Mouse (Mus musculus) intestine, embryonic 14.5 days (tissue): ENCODE measurements at regions not wholly inside any gene's neighbourhood (a gene's known extent, or its start where the extent isn't known, plus 50 kb on each side); places are given as distances from the start of the nearest gene placed in this dataset.
A peak's percentile ranks its signal among the peaks of the same experiment; 100 is the strongest.

Experiments used
- ATAC-seq: fragments of 200-750 bp; cut with Nextera tagmentation; replicated peaks from 2 replicates; pipeline ENCODE4 v1.8.0; 2017; ENCODE audit warnings: low read depth, moderate number of reproducible peaks, moderate TSS enrichment, moderate library complexity; ENCODE audit not compliant: low FRiP score, low TSS enrichment
- DNase-seq: peaks from one replicate; pipeline ENCODE4 v3.0.0-alpha.2; 2018; ENCODE audit warnings: low spot score
- H3K27ac ChIP-seq: fragments of 300-500 bp; sonication (generic); 2 replicates; pipeline ENCODE4 v1.5.1; 2014; ENCODE audit warnings: low read depth, mild to moderate bottlenecking, control low read depth
- H3K27me3 ChIP-seq: fragments of 300-500 bp; sonication (generic); replicated peaks from 2 replicates; pipeline ENCODE4 v1.6.1; 2014; ENCODE audit warnings: low read length, control low read depth; ENCODE audit not compliant: control insufficient read depth, insufficient read depth
- H3K36me3 ChIP-seq: fragments of 300-500 bp; sonication (generic); 2 replicates; pipeline ENCODE4 v1.6.1; 2014; ENCODE audit warnings: low read length, control low read depth; ENCODE audit not compliant: control insufficient read depth, insufficient read depth
- H3K4me1 ChIP-seq: fragments of 300-500 bp; sonication (generic); replicated peaks from 2 replicates; pipeline ENCODE4 v1.6.1; 2014; ENCODE audit warnings: low read length, control low read depth, mixed read lengths; ENCODE audit not compliant: control insufficient read depth, insufficient read depth
- H3K4me2 ChIP-seq: fragments of 300-500 bp; sonication (generic); 2 replicates; pipeline ENCODE4 v1.6.1; 2014; ENCODE audit warnings: low read length
- H3K4me3 ChIP-seq: fragments of 300-500 bp; sonication (generic); 2 replicates; pipeline ENCODE4 v1.5.1; 2014; ENCODE audit warnings: low read depth, low read length, control low read depth, mixed read lengths
- H3K9ac ChIP-seq: fragments of 300-500 bp; sonication (generic); 2 replicates; pipeline ENCODE4 v1.6.1; 2014; ENCODE audit warnings: mild to moderate bottlenecking, low read length
- H3K9me3 ChIP-seq: fragments of 300-500 bp; sonication (generic); 2 replicates; pipeline ENCODE4 v1.6.1; 2016; ENCODE audit warnings: low read length, control low read depth; ENCODE audit not compliant: control insufficient read depth
- WGBS: fragments of 180-500 bp; shearing (Covaris S2); extraction: QIAGEN DNeasy Blood & Tissue Kit; methylation state at CpG from one replicate; pipeline ENCODE4 v1.1.7; 2014; 5-methylcytosine and 5-hydroxymethylcytosine counted together

DNA sequence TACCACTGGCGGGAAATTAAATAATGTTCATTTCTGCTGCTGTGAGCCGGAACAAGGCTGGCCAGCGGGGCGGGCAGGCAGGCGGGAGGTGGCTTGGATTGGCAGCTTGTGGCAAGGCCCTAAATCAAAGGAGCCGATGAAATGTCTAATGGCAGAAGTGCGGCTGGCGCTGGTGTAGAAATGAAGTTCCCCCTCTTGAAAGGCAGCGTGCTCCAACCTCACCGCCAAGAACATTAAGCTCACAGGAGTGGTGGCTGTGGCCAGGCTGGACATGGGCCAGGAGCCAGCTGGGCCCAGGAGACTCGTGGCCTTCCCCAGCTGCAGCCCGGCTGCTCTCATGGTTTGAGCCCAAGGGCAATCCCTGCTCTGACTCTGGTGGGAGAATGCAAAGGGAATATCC, 71.8 kb upstream of the Gm26897 start:
- H3K27ac ChIP-seq = no peak overlapping the region
- ATAC-seq (no peak), DNase-seq (no peak)
- no peaks in the 10 kb centered on the region for H3K4me1 ChIP-seq
- no peak overlapping the region for H3K4me3 ChIP-seq
- WGBS = 76% methylated on average over 12 of the region's 12 CpGs
- H3K27me3 ChIP-seq = no peaks in the 10 kb centered on the region
- H3K4me2 ChIP-seq = no peak overlapping the region
- H3K9me3 ChIP-seq = no peaks in the 10 kb centered on the region
- no peaks in the 10 kb centered on the region for H3K36me3 ChIP-seq
- no peak overlapping the region for H3K9ac ChIP-seq

DNA sequence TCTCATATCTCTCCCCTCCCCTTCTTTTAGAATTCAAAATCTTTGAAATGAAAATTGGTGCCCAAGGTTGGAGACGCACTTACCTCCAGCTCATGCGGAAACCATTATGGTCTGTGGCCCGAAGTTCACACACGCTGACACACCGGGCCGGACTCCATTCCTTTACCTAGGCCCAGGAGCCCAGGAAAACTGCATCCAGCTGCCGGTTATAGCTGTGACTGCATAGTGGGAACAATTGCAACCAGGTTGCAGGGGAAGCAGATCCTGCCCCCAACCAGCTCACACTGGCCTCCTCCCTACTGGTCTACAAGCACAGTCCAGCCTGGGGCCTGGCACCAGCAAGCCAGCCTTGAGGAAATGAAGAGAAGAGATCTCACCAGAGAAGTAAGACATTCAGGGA, 69.9 kb upstream of the Gm26897 start:
- Histone ChIP-seq H3K4me1 (no peaks in the 10 kb centered on the region), H3K36me3 (no peaks in the 10 kb centered on the region), H3K9me3 (peaks cover 5% of the 10 kb centered on the region; the same call in 1 of the 2 replicates), H3K9ac (no peak overlapping the region), H3K27me3 (no peaks in the 10 kb centered on the region), H3K4me2 (no peak overlapping the region), H3K27ac (no peak overlapping the region), H3K4me3 (no peak overlapping the region)
- DNase-seq (no peak), ATAC-seq (no peak)
- 87% methylated on average over 7 of the region's 7 CpGs for WGBS

DNA sequence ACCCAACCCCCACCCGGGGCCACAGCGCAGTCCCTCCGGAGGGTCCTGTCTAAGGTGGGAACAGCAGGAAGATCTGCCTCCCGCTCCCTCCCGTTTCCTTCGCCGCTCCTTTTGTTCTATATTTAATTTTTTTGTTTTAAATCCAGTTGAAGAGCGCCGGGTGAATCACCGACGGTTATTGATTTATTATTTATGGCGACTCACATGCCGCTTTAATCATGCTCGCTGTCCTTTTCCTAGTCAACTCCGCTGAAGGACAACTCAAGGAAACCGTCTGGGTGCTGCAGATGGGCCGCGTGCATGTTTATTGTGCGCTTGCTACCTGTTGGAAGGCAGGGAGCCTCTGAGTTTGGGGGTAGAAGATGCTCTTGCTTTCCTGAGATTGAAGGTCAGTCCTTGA, 68.3 kb upstream of the Gm26897 start:
- no peaks in the 10 kb centered on the region for H3K27me3 ChIP-seq
- no peak overlapping the region for H3K4me2 ChIP-seq
- H3K36me3 ChIP-seq = no peaks in the 10 kb centered on the region
- no peak overlapping the region for H3K4me3 ChIP-seq
- no peak overlapping the region for H3K27ac ChIP-seq
- 59% methylated on average over 19 of the region's 19 CpGs for WGBS
- ATAC-seq (no peak), DNase-seq (no peak)
- H3K9ac ChIP-seq = no peak overlapping the region
- peaks cover 7% of the 10 kb centered on the region; the same call in 1 of the 2 replicates for H3K9me3 ChIP-seq
- no peaks in the 10 kb centered on the region for H3K4me1 ChIP-seq

DNA sequence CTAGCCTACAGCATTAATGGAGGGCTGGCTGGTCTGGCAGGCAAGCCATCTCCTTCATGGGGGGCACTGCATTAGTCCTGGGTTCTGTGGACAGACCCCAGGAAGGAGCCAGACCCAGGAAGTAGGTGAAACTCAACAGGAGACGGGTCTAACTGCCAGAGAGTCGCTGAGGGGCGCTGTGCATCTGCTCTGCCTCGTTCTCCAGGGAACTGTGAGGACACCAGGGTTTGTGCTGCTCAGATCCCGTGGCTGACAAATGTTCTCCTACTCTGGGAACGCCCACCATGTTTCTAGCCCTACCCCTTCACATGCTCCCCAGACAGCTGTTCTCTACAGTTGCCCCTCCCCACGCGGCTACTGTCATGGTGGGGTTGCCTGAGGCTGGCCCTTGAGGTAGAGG, 67.7 kb upstream of the Gm26897 start:
- Histone ChIP-seq H3K4me2 (no peak overlapping the region), H3K27ac (no peak overlapping the region), H3K27me3 (no peaks in the 10 kb centered on the region), H3K9me3 (peaks cover 7% of the 10 kb centered on the region; the same call in 1 of the 2 replicates), H3K4me1 (0 out of 2 replicates have a peak, but pooled peaks cover under 1% of the 10 kb centered on the region), H3K36me3 (no peaks in the 10 kb centered on the region), H3K4me3 (no peak overlapping the region), H3K9ac (no peak overlapping the region)
- DNase-seq (no peak), ATAC-seq (no peak)
- WGBS = 62% methylated on average over 8 of the region's 8 CpGs

DNA sequence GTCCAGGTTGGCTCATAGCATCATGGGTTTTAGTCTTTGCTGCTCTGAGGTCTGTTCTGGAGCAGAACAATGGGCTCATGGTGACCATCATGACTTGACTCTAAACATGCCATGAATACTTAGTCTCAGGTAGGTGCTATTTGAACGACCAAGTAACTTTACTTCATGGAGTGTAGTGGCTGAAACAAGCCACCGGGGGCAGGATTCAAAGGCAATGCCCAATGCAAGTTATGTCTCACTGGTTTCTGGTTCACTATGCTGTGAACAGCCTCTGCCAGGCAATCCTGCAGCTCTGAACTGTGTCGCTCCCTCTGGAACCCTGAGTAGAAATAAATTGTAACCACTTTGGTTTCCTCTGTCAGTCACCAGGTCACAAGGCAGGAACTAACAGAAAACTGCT, 65.8 kb upstream of the Gm26897 start:
- H3K36me3 ChIP-seq = no peaks in the 10 kb centered on the region
- no peak for ATAC-seq
- no peak overlapping the region for H3K27ac ChIP-seq
- H3K4me2 ChIP-seq = no peak overlapping the region
- DNase-seq = no peak
- H3K9ac ChIP-seq = no peak overlapping the region
- no peaks in the 10 kb centered on the region for H3K27me3 ChIP-seq
- H3K9me3 ChIP-seq = peaks cover 7% of the 10 kb centered on the region; the same call in 1 of the 2 replicates
- WGBS = 75% methylated on average over 3 of the region's 3 CpGs
- H3K4me1 ChIP-seq = peaks cover 12% of the 10 kb centered on the region
- no peak overlapping the region for H3K4me3 ChIP-seq

DNA sequence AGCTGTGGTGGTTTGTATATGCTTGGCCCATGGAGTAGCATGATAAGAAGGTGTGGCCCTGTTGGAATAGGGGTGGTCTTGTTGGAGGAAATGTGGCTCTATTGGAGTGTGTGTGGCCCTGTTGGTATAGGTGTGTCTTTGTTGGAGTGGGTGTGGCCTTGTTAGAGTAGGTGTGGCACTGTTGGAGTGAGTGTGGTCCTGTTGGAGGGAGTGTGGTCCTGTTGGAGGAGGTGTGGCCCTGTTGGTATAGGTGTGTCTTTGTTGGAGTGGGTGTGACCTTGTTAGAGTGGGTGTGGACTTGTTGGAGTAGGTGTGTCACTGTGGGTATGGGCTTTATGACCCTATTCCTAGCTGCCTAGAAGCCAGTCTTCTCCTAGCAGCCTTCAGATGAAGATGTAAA, 64.6 kb upstream of the Gm26897 start:
- DNase-seq (no peak), ATAC-seq (0 out of 2 replicates have a peak, but pooled peaks have one; percentile 41)
- peaks cover 12% of the 10 kb centered on the region for H3K4me1 ChIP-seq
- no peak overlapping the region for H3K9ac ChIP-seq
- H3K4me3 ChIP-seq = no peak overlapping the region
- no peaks in the 10 kb centered on the region for H3K27me3 ChIP-seq
- H3K36me3 ChIP-seq = no peaks in the 10 kb centered on the region
- no peak overlapping the region for H3K4me2 ChIP-seq
- no peak overlapping the region for H3K27ac ChIP-seq
- peaks cover 7% of the 10 kb centered on the region; the same call in 1 of the 2 replicates for H3K9me3 ChIP-seq

DNA sequence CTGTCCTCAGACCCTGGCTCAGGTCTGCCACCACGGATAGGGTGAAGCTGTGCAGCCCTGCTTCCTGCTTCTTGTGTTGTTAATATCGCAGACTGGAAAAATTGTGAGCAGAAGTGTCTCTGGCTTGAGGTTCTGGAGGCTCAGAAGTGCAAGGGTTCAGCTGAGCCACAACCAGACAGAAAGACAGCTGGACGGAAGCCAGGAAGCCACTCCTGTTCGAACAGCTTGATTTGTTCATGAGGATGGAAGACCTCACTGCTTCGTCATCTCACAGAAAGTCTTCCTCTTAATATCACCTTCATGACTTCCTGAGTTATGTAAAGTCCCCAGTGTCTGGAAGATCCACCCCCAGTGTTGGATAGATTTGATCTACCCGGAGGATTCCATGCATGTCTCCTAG, 62.0 kb upstream of the Gm26897 start:
- no peak for DNase-seq
- WGBS = 31% methylated on average over 6 of the region's 6 CpGs
- no peaks in the 10 kb centered on the region for H3K36me3 ChIP-seq
- no peak overlapping the region for H3K9ac ChIP-seq
- H3K27me3 ChIP-seq = no peaks in the 10 kb centered on the region
- peak overlapping the region; percentile 70 for H3K27ac ChIP-seq
- no peak for ATAC-seq
- H3K4me2 ChIP-seq = no peak overlapping the region
- H3K9me3 ChIP-seq = peaks cover 7% of the 10 kb centered on the region; the same call in 1 of the 2 replicates
- H3K4me3 ChIP-seq = no peak overlapping the region
- H3K4me1 ChIP-seq = peaks cover 27% of the 10 kb centered on the region

DNA sequence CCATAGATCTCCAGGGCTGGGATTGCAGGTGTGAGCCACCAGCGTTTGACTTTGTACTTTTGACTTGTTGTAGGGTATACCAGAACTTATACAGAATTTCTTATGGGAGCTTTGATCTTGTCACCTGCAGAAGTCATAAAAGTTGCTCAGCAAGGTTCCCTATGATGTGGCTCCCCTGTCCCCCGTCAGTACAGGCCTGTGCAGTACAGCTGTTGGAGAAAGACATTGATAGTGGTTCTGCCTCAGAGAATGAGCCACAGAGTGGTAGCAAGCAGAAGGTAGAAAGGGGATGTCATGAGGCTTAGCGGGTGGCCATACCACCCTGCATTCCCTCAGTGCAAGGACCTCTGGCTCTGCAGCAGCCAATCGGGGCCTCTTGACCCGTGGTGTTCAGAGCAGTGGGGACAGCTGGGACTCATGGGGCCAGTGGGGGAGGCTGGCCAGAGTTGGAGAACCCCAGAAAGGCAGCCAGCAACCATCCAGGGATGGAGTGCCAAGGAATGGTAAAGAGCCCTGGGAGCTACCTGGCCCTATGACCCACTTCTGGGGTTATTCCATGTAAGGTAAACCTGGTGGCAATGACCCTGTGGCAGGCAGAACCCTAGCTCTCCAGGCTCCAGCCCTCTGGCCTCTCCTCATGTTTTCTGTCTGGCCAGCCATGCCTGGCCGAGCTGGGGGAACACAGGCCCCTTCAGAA, 58.6 kb upstream of the Gm26897 start:
- 51% methylated on average over 6 of the region's 6 CpGs for WGBS
- H3K4me2 ChIP-seq = no peak overlapping the region
- no peaks in the 10 kb centered on the region for H3K27me3 ChIP-seq
- peak overlapping the region; percentile 83 for H3K27ac ChIP-seq
- H3K4me1 ChIP-seq = peaks cover 35% of the 10 kb centered on the region
- H3K4me3 ChIP-seq = no peak overlapping the region
- no peaks in the 10 kb centered on the region for H3K36me3 ChIP-seq
- no peaks in the 10 kb centered on the region for H3K9me3 ChIP-seq
- DNase-seq = no peak
- ATAC-seq = no peak
- H3K9ac ChIP-seq = no peak overlapping the region

DNA sequence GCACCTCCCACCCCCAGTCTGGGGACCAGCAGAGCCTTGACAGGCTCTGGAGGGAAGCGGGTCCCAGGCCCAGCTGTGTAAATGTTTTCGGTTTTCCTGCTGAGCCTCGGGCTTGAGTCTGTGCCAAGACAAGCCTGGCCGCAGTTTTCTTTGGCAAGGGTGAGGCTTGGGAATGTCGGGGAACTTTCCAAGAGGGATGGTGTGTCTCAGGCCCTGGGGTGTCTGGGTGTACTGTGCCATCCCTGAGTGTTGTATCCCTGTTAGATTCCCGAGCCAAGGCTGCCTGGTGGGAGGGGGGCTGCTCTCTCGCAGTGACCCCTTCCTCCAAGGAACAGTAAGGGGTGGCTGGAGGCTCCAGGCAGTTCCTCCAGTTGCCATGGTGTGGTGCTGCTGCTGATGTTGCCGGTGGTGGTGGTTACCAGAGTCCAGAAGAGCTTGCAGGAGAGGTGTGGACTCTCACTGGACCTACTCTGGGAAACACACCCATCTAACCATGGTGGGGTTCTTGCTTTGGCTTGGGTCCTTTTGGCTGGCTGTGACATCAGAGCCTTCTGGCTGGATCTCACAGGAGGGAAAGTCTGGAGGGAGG, 58.0 kb upstream of the Gm26897 start:
- peak overlapping the region; percentile 83 for H3K27ac ChIP-seq
- peaks cover 35% of the 10 kb centered on the region for H3K4me1 ChIP-seq
- peak; percentile 74 for DNase-seq
- no peaks in the 10 kb centered on the region for H3K27me3 ChIP-seq
- WGBS = 11% methylated on average over 8 of the region's 8 CpGs
- H3K9ac ChIP-seq = no peak overlapping the region
- H3K9me3 ChIP-seq = no peaks in the 10 kb centered on the region
- no peak overlapping the region for H3K4me2 ChIP-seq
- no peak overlapping the region for H3K4me3 ChIP-seq
- peak; percentile 72; the same call in 1 of the 2 replicates for ATAC-seq
- no peaks in the 10 kb centered on the region for H3K36me3 ChIP-seq
